Comparison of ENCODE assay signal across 34 mouse cellular contexts in genomic region chr11:74699505-74699904, GRCm38 (mm10).
"Had no signal": no experiment of that assay in that cellular context is flagged by ENCODE, and none has a peak within 500 bp of the region (broad histone marks: within the 10 kb centered on the region; RNA-seq: fewer than 3 reads in every experiment).

No protein-coding gene starts in this region.

- DNase-seq: heart, postnatal 10 days; heart, postnatal 14 days; heart, postnatal 36 days; heart, postnatal 4 days; kidney, adult 11 months; kidney, adult 18-20 months; kidney, adult 2 months; kidney, adult 8-10 months; kidney, adult 9 months; kidney, postnatal 10 days; kidney, postnatal 14 days; kidney, postnatal 25 days; kidney, postnatal 36 days; kidney, postnatal 4 days; layer of hippocampus, adult 9-11 months; layer of hippocampus, postnatal 36 days had no signal

- H3K4me1 ChIP-seq: heart, embryonic 12.5 days; hindbrain, embryonic 10.5 days; hindbrain, embryonic 12.5 days; hindbrain, embryonic 13.5 days; intestine, embryonic 15.5 days; kidney, embryonic 15.5 days had no signal

- ATAC-seq: hindbrain, embryonic 16.5 days; hindbrain, postnatal 0 days; inflammation-experienced regulatory T-cells, adult 6 months; intestine, embryonic 15.5 days; intestine, embryonic 16.5 days had no signal

- H3K9me3 ChIP-seq: heart, embryonic 12.5 days; heart, embryonic 13.5 days; heart, embryonic 15.5 days; hindbrain, embryonic 10.5 days; hindbrain, embryonic 12.5 days; hindbrain, embryonic 13.5 days; hindbrain, embryonic 15.5 days; intestine, embryonic 15.5 days; kidney, embryonic 15.5 days had no signal

- H3K4me3 ChIP-seq: heart, embryonic 12.5 days; heart, embryonic 13.5 days; heart, embryonic 15.5 days; hindbrain, embryonic 10.5 days; hindbrain, embryonic 12.5 days; hindbrain, embryonic 13.5 days; hindbrain, embryonic 15.5 days; intestine, embryonic 15.5 days; kidney, embryonic 15.5 days; layer of hippocampus, adult 2 months; left cerebral cortex, adult 2 months had no signal

- H3K27ac ChIP-seq: heart, embryonic 13.5 days; heart, embryonic 15.5 days; hindbrain, embryonic 10.5 days; hindbrain, embryonic 12.5 days; hindbrain, embryonic 13.5 days; hindbrain, embryonic 14.5 days; hindbrain, embryonic 15.5 days; hindbrain, postnatal 0 days; intestine, embryonic 15.5 days; kidney, embryonic 15.5 days; kidney, postnatal 0 days; layer of hippocampus, adult 2 months; left cerebral cortex, adult 2 months had no signal

- H3K9ac ChIP-seq: heart, embryonic 12.5 days; heart, embryonic 13.5 days; heart, embryonic 15.5 days; hindbrain, embryonic 12.5 days; hindbrain, embryonic 13.5 days; hindbrain, embryonic 14.5 days; hindbrain, embryonic 15.5 days; intestine, embryonic 15.5 days; kidney, embryonic 15.5 days had no signal

- H3K27me3 ChIP-seq: heart, embryonic 12.5 days; heart, embryonic 13.5 days; heart, embryonic 15.5 days; hindbrain, embryonic 12.5 days; hindbrain, embryonic 13.5 days; hindbrain, embryonic 15.5 days; intestine, embryonic 15.5 days; kidney, embryonic 15.5 days had no signal

- H3K4me2 ChIP-seq: heart, embryonic 11.5 days; heart, embryonic 12.5 days; heart, embryonic 13.5 days; heart, embryonic 15.5 days; hindbrain, embryonic 12.5 days; hindbrain, embryonic 13.5 days; hindbrain, embryonic 14.5 days; hindbrain, embryonic 15.5 days; intestine, embryonic 15.5 days; kidney, embryonic 15.5 days had no signal
